Mouse (Mus musculus): ENCODE data around the gene Tm9sf4.

DNA sequence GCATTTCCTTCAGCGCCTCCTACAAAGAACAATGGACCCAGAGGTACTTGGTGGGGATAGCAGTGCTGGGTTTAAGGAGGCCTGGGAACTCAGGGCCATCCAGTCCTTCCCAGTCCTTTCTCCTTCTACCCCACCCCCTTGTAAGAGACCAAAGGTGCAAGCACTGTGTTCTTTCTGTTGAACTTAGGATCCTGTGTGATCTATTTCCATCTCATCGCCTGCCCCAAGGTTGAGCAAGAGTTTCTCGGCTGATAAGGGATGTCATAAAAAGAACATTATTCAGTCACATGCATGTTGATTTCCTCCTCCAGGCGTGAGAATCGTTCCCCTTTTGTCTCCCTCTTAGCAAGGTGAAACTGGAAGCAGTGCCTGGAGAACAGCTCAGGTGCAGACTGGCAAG, 88.6 kb downstream of the Tm9sf4 start:
- no peak for TF ChIP-seq CTCF (IDR thresholded peaks at IDR 0.05; ENCODE audit: low read depth)
- no peak for TF ChIP-seq EP300 (IDR thresholded peaks at IDR 0.05; ENCODE audit: low read depth)

Measured in heart, postnatal 0 days (tissue).